Mouse (Mus musculus): Measurements from ENCODE around the gene Setd7.

DNA sequence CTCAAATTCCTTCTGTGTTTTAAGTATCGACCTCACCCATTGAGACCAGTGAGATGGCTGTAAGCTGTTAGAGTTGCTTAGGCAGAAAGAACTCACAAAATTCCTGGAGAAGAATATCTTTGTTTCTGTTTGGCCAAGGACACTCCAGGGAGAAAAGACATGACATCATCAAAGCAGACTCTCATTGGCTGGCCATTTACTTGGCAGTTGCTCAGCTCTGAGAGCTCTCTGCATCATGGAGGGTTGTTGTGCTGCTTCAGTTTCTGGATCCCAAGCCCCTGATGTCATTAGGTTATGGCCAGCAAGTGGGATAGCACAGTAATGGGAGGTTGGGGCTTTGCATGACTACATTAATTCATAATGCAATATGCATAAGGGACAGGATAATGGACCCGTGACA, 35.9 kb upstream of the Setd7 start:
- TF ChIP-seq POLR2A (IDR thresholded peaks at IDR 0.05; ENCODE audit: control insufficient read depth, extremely low read depth, insufficient read depth, low read length, poor library complexity) (no peak), CTCF (IDR thresholded peaks at IDR 0.05; ENCODE audit: borderline replicate concordance, control insufficient read depth, extremely low read depth, insufficient read depth, low read length, poor library complexity) (no peak)

All from thymus, adult 2 months (tissue).